Mouse (Mus musculus) brain, embryonic 18.5 days (tissue): ENCODE results near the gene Kcnj6.
A peak's percentile ranks its signal among the peaks of the same experiment; 100 is the strongest.

Experiments used
- DNase-seq: peaks from one replicate; pipeline ENCODE4 v3.0.0-alpha.2; 2012; ENCODE audit warnings: low read depth, low spot score

Gene Kcnj6

DNA sequence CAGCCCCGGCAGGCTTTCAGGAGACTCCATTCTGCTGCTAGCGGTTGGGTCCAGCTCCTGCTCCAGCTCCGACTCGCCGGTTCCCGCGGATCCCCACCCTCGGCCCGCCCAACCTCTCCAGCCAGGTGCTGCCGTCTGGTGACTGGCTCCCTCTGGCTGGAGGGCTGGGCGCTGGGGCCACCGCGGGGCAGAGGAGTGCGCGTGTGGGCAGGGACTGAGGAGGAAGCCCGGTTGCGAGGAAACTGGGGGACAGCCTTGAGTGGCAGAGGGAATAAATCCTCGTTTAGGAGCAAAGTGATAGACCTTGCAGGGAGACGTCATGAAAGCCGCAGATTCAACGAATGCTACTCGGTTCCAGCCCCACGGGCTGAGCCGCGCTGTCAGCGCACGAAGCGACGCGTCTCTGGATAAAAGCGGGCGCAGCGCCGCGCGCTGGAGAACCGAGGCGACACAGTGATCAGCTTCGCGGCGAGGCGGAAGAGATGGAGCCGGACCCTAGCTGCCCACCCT, at the start of gene Kcnj6:
Gene Kcnj6 (minus strand): TSS at position 362 of the 510 bp plus-strand sequence.
- DNase-seq = peak; percentile 50

DNA sequence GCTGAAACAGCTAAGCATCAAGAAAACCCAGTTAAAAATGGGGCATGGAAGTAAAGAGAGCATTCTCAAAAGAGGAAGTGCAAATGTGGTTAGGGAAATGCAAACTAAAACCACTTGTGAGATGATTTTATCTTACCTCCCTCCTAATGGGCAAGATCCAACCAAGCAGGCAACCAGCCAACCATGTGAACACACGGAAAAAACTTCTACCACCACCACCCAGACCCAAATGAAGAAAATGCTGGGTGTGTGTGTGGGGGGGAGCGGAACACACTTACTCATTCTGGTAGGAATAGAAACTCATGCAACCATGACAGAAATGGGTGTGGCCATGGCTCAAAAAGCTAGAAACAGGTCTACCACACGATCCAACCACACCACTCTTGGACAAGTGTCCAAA, 12.4 kb upstream of the Kcnj6 start:
- DNase-seq = no peak

DNA sequence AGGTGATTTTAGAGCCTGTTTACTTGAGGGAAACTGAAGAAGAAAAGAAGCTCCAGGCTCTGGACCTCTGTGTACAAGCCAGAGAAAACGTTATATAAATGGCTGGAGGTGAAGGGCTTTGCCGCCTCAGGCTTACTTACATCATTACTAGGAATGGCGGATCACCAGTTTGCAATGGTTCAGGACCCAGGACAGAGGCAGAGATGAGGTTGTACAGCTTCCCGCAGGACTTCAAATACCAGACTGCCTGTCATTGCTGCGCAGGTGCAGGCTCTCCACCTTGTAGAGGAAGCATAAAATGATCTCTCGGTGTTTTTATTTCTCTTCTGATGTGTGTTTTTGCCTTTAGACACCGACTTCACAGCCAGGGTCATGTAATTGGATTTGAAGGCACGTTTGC, 7.1 kb upstream of the Kcnj6 start:
- no peak for DNase-seq

DNA sequence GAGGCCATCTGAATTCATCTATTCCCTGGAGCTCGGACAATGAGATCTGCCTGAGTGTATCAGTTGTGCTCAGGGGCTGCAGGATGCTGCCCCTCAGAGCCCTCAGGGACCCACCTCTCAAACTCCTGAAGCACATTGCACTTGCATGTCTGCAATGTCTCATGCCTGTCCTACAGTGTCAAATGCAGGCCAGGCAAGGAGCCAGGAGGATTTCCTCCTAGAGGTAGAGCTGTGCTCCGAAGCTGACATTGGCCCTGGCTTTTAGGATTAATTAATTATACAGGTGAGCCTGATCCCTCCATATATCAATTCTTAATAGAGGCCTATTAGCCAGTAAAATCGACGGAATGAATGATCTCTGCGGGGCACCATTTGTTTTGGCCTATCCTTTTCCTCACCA, 2.0 kb upstream of the Kcnj6 start:
- no peak for DNase-seq

DNA sequence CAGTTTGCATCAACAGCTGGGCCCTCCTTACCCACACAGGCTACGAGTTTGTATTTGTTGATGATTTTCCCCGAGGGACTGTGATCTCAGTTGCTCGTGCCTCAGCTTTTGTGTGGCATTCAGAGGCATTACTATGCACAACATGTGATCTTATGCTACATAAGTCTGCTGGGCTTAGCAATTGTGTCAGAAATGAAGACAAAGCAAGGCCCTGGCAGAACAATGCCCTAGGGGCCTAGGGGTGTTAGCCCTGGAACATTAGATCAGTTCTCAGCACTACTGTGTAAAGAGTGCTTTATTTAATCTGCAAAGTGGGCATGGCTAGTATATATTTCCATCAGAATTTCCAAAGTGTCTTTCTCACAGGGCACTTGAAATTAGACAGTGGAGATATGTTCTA, 1.5 kb upstream of the Kcnj6 start:
- DNase-seq = no peak

DNA sequence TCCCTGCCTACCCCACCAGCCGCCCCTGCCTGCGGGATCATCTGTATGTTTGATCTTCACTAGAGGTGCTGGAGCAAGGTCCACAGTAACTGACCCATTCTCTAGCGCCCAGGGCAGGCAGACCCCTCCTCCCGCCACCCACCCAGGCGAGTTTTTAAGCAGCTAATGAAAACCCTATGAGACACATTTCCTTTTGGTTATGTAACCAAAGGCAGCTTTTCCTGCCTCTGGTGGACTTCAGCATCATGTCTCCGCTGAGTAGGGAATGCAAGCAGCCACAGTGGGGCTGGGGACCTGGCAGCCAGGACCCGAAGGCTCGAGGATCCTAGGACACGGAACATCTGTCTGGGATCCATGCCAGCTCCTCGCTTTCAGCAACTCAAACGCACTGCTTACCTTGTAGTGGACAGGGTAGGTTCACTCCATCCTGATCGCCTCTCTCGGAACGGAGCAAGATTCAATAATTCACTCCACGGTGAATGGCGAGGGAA, 665 bp downstream of the Kcnj6 start:
- no peak for DNase-seq

DNA sequence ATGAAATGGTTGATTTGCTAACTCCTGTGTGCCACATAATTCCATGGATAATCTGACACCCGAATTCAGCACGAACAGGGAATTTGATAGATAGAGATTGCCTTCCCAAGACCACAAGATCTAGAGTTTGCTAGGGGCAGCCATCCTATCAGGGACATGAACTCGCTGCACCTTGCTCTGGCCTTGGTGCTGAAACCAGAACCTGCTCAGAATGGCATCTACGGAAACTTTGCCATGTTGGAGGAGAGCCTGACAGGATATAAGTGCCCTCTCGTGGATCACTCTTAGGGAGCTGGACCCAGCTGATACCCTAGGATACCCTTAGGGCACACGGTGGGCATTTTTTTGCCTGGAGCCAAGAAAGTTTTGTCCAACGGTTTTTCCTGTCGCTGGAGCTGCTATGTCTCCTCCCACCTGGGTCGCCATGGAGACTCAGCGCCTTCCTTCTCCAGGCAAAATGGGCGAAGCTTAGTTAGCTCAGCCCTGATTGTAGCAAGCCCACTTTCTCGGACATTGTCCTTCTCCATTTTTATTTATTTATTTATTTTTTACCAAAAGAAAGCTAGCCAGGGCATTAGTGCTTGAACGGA, 1.9 kb downstream of the Kcnj6 start:
- no peak for DNase-seq

DNA sequence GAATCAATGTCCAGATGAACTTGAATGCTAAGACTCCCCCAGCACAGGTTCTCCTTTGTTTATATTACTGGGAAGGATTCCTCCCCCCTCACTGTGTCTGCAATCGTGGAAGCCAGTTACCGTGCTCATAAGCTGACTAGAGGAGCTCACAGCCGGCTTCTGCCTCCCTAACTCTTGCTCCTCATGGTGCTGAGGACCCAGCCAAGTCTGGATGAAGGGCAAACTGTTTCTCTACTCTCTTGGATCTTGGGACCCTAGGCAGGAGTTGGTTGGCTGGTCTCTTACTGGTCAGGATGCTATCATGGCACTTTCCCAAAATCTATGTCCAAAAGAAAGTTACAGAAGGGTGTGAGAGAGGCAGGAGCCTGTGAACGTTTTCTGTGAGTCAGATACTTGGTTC, 2.6 kb downstream of the Kcnj6 start:
- no peak for DNase-seq

DNA sequence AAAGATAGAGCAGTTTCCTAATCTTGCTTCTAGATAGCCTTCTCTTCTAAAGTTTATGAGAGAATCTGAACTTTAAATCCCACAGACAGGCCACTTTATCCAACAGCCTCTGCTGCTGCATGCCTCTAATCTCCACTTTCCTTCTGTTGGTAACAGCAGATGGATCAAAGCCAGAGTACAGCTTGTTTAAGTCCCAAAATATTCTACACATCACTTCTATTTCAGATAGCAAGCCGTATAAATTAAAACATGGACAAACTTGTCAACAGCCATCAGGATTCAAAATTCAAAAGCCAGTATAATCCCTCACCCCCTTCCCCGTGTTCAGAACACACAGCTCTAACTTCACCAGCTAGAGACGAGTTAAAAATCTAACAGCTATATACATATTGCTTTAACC, 3.4 kb downstream of the Kcnj6 start:
- DNase-seq = no peak

DNA sequence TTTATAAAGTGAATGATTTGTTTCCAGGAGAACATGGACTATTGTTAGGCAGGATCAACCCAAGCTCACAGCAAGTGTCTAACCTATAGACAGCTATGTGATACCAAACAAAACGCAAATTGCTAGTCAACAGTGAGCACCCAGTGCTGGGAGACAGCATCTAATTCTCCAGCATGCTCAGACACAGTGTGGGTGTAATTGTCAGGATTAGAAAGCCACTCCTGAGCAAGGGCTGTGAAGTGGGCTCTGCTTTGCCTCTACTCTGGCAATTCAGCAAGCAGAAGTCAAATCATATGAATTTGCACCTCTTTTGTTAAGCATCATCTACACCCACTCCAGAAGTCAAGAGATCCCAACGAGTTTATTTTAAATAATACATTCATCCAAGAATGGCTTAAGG, 7.4 kb downstream of the Kcnj6 start:
- DNase-seq = no peak

DNA sequence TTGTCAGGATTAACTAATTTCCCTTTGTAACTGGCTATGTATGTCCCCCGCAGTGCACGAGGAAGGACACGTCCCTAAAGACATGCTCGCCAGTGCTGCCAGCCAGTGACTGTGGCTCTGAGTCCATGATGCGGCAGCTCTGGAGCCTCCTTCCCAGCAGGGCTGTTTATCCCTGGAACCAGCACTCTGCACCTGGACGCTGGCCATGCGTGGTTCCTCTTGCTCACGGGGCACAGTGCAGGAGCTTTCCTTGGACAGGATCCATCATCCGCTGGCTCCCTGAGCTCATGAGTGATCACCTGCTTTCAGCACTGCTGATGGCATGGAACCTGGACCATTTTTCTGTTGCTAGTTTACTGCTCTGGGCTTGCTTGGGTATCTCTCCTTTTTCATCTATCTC, 10.8 kb downstream of the Kcnj6 start:
- no peak for DNase-seq

DNA sequence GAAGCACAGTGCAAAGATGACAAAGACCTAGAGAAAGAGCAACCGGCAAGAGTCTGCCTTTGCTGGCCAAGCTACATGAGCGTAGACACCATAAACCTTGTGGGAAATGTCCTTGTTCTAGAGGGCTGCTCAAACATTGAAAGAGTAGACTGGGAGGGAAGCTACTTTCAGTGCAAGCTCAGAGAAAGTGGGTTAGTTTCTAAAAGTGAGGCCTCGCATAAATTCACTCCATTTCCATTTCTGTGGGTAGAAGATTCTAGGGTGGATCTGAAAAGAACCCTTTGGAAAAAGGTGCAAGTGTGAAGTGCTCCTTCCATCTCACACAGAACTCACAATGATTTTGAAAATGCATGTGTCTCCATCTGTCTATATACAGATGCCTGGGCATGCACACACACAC, 13.2 kb downstream of the Kcnj6 start:
- no peak for DNase-seq

DNA sequence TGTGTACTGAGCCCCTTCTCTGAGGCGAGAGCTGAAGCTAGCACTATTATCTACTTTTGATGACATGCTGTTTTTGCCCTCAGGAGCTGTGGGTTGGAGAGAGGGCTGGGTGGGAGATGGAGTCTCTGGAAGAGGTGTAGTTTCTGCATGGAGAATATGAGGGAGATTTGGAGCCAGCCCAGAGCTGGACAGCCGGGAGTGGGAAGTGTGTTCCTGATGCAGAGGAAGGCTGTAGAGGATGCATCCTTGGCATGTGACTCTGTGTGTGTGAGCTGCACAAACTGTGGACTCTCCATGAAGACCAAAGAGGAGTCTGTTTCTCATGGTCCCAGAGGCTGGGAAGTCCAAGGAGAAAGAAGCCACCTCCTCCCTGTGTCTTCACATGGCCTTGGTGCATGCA, 17.1 kb downstream of the Kcnj6 start:
- no peak for DNase-seq

DNA sequence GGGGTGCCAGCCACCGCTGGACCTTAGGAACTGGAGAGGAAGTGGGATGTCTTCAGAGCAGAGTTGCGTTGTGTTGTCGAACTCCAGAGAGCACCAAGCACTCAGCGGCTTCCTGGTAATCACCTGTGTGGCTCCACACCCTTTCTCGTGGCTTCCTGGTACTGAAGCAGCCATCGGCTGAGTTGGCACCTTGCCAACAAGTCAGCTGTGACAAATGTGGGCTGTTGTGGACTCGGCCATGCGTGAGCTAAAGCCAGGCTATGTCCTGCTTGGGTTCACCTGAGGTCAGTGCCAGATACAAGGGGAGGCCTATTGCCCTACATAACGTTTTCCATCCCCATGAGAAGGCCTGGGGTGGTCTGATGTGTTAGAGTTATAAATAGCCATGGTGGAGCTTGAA, 18.0 kb downstream of the Kcnj6 start:
- no peak for DNase-seq

DNA sequence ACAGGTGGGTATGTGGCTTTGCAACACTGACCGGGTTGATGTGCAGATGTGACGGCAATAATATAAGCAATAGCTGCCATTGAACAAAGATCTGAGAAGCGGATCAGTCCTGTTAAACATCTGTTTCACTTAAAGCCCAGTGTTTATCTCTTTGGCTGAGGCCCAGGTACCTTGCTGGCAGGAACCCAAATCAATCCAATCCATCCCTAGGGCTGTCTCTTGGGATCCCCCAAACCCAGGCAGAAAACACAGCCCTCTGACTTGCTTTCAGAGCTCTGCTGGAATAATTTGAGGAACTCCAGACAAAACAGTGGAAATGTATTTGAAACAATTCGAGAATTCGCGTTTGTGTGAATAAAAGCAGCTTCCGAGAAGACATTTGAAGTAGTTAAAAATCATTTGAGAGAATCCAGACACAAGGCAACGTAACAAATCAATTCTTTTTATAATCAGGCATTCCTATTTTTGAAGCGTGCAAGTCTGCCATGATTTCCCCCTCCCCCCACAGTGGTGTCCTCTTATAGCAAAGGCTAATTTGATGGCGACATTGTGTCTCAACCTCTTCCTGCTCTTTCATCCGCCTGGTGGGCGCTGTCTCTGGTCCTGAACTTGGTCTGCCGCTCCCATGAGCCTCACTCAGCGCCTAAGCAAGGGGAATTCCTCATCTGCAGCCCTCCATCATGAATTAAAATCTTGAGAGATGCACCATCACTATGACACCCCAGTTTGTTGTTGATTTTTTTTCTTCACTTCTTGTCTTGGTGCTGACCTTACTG, 25.2 kb downstream of the Kcnj6 start:
- DNase-seq = no peak

DNA sequence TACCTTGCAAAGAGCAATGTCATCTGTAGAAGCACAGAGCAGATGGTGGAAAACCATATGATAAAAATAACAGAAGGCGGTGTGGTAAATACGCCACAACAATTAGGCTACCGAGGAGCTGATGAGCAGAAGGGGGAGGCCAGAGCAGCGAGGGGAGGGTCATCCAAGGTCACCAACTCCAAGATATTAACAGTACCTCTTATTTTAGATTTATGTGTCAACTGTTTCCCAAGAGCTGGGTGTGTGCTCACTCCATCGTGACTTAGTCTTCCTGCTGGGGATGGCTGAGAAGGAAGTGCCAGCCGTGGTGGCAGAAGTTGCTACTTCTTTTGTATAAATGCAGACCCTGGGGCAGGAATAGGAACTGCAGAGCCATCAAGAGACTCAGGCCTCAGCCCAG, 28.6 kb downstream of the Kcnj6 start:
- DNase-seq = no peak

DNA sequence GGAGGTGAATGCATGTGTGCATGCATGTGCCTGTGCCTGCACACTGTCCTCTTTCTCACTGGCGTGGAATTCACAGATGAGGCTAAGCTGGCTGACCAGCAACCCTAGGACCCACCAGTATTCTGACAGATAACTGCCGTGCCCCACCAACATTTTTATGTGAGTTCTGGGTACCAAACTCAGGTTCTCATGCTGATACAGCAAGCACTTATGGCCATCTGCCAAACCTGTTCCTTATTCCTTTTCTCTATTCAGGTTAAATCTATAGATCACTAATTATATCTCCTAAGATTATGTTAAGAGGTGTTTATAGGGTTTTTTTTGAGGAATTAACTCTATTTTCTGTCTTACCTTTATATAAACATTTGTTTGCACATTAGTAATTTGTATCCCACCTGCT, 29.0 kb downstream of the Kcnj6 start:
- DNase-seq = no peak

DNA sequence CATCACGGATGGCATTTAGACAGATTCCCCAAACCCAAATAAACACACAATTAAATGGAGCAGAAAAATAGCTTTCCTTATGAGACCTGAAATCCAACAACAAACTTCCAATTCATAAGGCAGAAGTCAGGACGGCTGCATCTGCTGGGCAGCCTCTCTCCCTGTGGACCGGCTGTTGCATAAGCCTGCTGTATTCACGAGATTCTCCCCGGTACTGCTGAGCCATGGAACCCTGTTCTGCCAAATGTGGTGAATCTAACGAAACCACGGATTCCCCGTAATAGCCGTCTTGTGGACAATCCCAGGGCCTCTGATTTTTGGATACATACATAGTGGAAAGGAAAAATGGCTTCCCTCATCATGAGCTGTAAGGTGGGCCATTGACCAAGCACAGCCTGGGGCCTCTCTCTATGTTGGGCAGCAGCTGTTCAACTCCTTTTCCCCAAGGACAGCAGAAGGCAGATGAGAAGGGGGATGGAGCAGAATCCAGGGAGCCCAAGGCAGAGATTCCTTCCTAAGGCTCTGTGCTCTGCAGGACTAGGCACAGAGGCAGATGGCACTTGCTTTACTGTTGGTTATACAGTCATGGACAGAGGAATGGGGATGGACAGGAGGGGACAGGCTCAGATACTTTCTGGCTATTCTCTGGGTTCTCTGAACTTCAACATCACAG, 40.2 kb downstream of the Kcnj6 start:
- no peak for DNase-seq

DNA sequence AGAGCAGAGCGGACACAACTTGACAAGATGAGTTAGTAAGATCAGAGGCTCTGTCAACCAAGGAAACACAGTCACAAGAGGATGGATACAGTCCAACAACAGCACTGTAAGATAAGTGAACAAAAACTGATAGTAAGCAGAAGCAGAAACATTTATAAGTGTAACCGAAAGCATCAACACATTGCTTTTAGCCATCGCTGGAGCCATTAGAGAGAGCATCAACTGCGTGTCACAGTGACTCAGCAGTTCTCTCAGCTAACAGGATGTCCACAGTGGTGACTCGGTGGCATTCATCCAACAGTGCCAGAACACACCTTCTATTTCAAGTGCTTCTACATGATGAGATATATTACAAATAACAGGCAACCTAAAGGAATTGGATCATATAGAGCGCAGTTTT, 41.1 kb downstream of the Kcnj6 start:
- DNase-seq = no peak

DNA sequence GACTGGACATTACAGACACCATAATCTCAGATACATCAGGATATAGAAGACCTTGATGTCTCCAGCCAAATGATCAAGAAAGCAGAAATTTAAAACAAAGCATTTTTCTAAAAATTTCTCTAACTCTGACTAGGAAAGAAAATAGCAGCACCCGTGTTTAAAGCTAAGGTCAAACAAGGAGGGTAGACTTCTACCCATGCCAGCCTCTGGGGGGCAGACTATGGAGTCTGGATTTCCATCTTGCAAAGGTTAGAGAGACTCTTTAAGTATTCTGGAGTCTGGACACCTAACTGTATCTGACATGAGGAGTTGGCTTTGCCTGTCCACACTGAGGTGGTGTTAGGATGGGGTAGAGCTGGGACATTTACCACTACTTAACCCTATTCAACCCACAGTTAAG, 44.2 kb downstream of the Kcnj6 start:
- no peak for DNase-seq

DNA sequence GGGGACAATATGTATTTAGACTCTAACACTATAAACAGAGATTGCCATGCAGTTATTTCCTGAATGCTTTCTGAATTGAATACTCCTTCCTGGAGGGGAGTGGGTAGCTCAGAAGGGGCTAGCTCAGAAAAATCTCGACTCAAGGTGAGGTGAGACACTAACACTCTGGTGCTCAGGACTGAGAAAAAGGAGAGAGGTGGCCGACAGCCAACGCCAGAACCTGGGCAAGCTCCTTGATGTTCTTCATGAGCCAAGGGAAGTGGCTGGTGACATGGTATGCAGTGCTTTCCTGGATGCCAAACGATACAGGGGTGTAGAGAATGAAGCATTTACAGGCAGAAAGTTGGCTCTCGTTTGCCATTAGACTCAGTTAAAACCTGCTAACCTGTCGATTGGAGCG, 48.3 kb downstream of the Kcnj6 start:
- no peak for DNase-seq

DNA sequence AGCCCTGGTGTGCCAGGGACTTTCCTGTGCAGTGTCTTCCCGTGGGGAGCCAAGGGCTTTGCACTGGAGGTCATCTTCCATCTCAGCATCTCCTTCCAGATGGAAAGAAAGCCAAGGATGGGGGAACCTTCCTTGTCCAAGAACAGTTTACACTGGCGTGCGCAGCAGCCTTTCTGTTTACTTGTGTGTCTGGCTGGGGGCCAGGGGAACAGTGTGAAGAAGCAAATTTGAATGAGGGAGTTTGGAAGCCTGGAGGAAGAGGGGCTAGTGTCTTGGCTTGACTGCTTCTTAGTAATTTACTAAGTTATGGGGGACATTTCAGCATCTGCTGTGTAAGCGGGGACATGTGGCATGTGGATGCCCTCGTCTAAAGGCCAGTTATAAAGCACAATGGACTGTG, 50.7 kb downstream of the Kcnj6 start:
- no peak for DNase-seq

DNA sequence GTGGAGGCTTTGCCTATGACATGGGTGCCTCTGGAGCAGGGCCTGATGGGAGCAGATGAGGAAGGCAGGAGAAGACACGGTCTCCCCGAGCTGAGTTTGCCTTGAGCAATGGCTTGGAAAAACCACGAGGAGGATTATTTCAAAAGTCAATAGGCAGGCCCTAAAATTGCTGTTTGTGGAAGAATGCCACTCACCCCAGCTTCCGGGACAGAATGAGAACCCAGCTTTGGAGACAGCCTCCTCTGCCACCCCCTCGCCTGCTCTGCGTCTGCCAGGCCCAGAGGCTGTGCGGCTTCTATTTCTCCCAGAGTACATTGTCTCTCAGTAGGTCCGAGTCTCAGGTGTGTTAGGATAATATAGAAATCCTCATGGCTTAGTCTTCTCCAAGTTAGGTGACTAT, 64.8 kb downstream of the Kcnj6 start:
- DNase-seq = no peak
